Mouse (Mus musculus) mouse trophoblast stem cell (cell line): Measurements from ENCODE around the gene St3gal3.

Experiments
- in situ Hi-C, 2 experiments: fragments of 300-500 bp; cut with MseI, MboI; formaldehyde crosslinking; loops; 2 replicates in 1 of 2; 3 replicates in 1 of 2; pipeline ENCODE4 v1.15.1; 2025

Gene St3gal3

GRCm38 (mm10) chr4:118025931-118026330, 108.8 kb downstream of the St3gal3 start:
- in situ Hi-C loops: no loop called here

- in situ Hi-C loops: no loop called here
Measured at GRCm38 (mm10) chr4:118025381-118025780, 109.3 kb downstream of the St3gal3 start.

- in situ Hi-C loops: no loop called here
Measured at GRCm38 (mm10) chr4:118022811-118023210, 111.9 kb downstream of the St3gal3 start.

- in situ Hi-C loops: no loop called here
Measured at GRCm38 (mm10) chr4:118022406-118022805, 112.3 kb downstream of the St3gal3 start.

- in situ Hi-C loops: no loop called here
Measured at GRCm38 (mm10) chr4:118019640-118020039, 115.1 kb downstream of the St3gal3 start.

GRCm38 (mm10) chr4:118019218-118019617, 115.5 kb downstream of the St3gal3 start:
- in situ Hi-C loops: no loop called here

- in situ Hi-C loops: no loop called here
Measured at GRCm38 (mm10) chr4:118017021-118017805, 117.5 kb downstream of the St3gal3 start.

GRCm38 (mm10) chr4:118016323-118016911, 118.3 kb downstream of the St3gal3 start:
- in situ Hi-C loops: no loop called here

GRCm38 (mm10) chr4:118015636-118016035, 119.1 kb downstream of the St3gal3 start:
- in situ Hi-C loops: no loop called here

GRCm38 (mm10) chr4:118015126-118015525, 119.6 kb downstream of the St3gal3 start:
- in situ Hi-C loops: no loop called here

- in situ Hi-C loops: no loop called here
Measured at GRCm38 (mm10) chr4:118010661-118011173, 124.0 kb downstream of the St3gal3 start.

GRCm38 (mm10) chr4:118008433-118009033, 126.2 kb downstream of the St3gal3 start:
- in situ Hi-C loops: no loop called here

GRCm38 (mm10) chr4:118001355-118001754, 133.4 kb downstream of the St3gal3 start:
- in situ Hi-C loops: no loop called here

GRCm38 (mm10) chr4:118000605-118001208, 134.0 kb downstream of the St3gal3 start:
- in situ Hi-C loops: no loop called here

GRCm38 (mm10) chr4:117999951-118000350, 134.8 kb downstream of the St3gal3 start:
- in situ Hi-C loops: no loop called here

GRCm38 (mm10) chr4:117997381-117998269, 137.1 kb downstream of the St3gal3 start:
- in situ Hi-C loops: no loop called here

GRCm38 (mm10) chr4:117996701-117997100, 138.0 kb downstream of the St3gal3 start:
- in situ Hi-C loops: no loop called here

- in situ Hi-C loops: no loop called here
Measured at GRCm38 (mm10) chr4:117995461-117995860, 139.3 kb downstream of the St3gal3 start.

GRCm38 (mm10) chr4:117993421-117993820, 141.3 kb downstream of the St3gal3 start:
- in situ Hi-C loops: no loop called here

- in situ Hi-C loops: no loop called here
Measured at GRCm38 (mm10) chr4:117992872-117993271, 141.8 kb downstream of the St3gal3 start.

- in situ Hi-C loops: no loop called here
Measured at GRCm38 (mm10) chr4:117992036-117992435, 142.7 kb downstream of the St3gal3 start.
